Mouse (Mus musculus) hindbrain, embryonic 10.5 days (tissue): Measurements from ENCODE around the gene Slc12a8. TPM values are rescaled to one million over a fixed set of nuclear protein-coding genes. Genes with fewer than 3 reads are reported as not detected.

Experiments
- DNase-seq: peaks from one replicate; pipeline ENCODE4 v3.0.0-alpha.2; 2017; ENCODE audit warnings: low spot score
- H3K27ac ChIP-seq: fragments of 300-500 bp; sonication (generic); 2 replicates; pipeline ENCODE4 v1.5.1; 2016; ENCODE audit warnings: mild to moderate bottlenecking, moderate library complexity
- H3K27me3 ChIP-seq: fragments of 300-500 bp; sonication (generic); 2 replicates; pipeline ENCODE4 v1.6.1; 2016; ENCODE audit warnings: mild to moderate bottlenecking; ENCODE audit not compliant: poor library complexity, insufficient read depth, severe bottlenecking
- H3K36me3 ChIP-seq: fragments of 300-500 bp; sonication (generic); 2 replicates; pipeline ENCODE4 v1.6.1; 2016; ENCODE audit warnings: mild to moderate bottlenecking, moderate library complexity
- H3K4me1 ChIP-seq: fragments of 300-500 bp; sonication (generic); replicated peaks from 2 replicates; pipeline ENCODE4 v1.6.1; 2016; ENCODE audit warnings: mild to moderate bottlenecking
- H3K4me3 ChIP-seq: fragments of 300-500 bp; sonication (generic); 2 replicates; pipeline ENCODE4 v1.5.1; 2016; ENCODE audit warnings: mild to moderate bottlenecking, moderate library complexity
- H3K9me3 ChIP-seq: fragments of 300-500 bp; sonication (generic); 2 replicates; pipeline ENCODE4 v1.6.1; 2016; ENCODE audit warnings: mild to moderate bottlenecking, moderate library complexity
- WGBS: fragments of 180-500 bp; shearing (Covaris S2); methylation state at CpG from one replicate; pipeline ENCODE4 v1.1.7; 2016; 5-methylcytosine and 5-hydroxymethylcytosine counted together
- polyA plus RNA-seq: library from polyadenylated mRNA; unstranded; fragments of >200 nt; fragmentation: Nextera tagmentation; extraction: Ambion mirVana; gene quantifications from 2 replicates; pipeline ENCODE4 v1.2.1, GENCODE M21; 2016

Gene Slc12a8
- polyA plus RNA-seq, 1 experiment from 2014 or later: 0.81 TPM

- DNase-seq: no peak
- H3K4me3 ChIP-seq: no peak overlapping the region
- H3K27me3 ChIP-seq: 0 out of 2 replicates have a peak, but pooled peaks cover 5% of the 10 kb centered on the region
- no peaks in the 10 kb centered on the region for H3K36me3 ChIP-seq
- no peak overlapping the region for H3K27ac ChIP-seq
- no peaks in the 10 kb centered on the region for H3K9me3 ChIP-seq
- H3K4me1 ChIP-seq: peaks cover 47% of the 10 kb centered on the region
- WGBS: 89% methylated on average over 3 of the region's 3 CpGs
Measured at GRCm38 (mm10) chr16:33578462-33578861, 61.3 kb downstream of the Slc12a8 start.

DNA sequence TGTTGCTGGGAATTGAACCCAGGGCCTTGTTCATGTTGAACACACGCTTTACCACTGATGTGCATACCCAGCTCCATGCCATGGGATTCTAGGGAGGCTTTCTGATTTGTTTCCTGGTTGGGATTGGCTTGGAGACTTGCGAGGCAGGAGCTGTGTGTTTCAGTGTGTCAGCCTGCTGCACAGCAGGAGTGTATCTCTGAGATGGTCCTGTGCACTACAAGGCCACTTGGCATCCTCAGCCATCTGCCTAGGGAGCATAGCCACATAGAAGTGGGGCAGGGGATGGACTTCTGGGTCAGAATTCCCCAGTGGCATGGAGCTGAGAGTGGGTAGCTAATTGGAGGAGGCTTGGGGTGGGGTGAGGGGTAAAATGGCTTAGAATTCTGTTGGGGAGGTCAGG lies 63.2 kb downstream of the Slc12a8 start:
- peaks cover 66% of the 10 kb centered on the region for H3K4me1 ChIP-seq

GRCm38 (mm10) chr16:33580736-33581241 lies 63.7 kb downstream of the Slc12a8 start:
- Histone ChIP-seq H3K27me3 (0 out of 2 replicates have a peak, but pooled peaks cover 5% of the 10 kb centered on the region), H3K27ac (peak overlapping the region; percentile 86), H3K9me3 (no peaks in the 10 kb centered on the region), H3K4me3 (no peak overlapping the region), H3K36me3 (no peaks in the 10 kb centered on the region), H3K4me1 (peaks cover 70% of the 10 kb centered on the region)
- DNase-seq: no peak

More for the DNA sequence above, 63.2 kb downstream of the Slc12a8 start:
- peak overlapping the region; percentile 86 for H3K27ac ChIP-seq
- WGBS: 76% methylated on average over 2 of the region's 2 CpGs
- no peak for DNase-seq
- no peaks in the 10 kb centered on the region for H3K36me3 ChIP-seq
- no peaks in the 10 kb centered on the region for H3K9me3 ChIP-seq
- H3K27me3 ChIP-seq: 0 out of 2 replicates have a peak, but pooled peaks cover 5% of the 10 kb centered on the region
- H3K4me3 ChIP-seq: no peak overlapping the region

GRCm38 (mm10) chr16:33581661-33582099 lies 64.6 kb downstream of the Slc12a8 start:
- Histone ChIP-seq H3K4me1 (peaks cover 65% of the 10 kb centered on the region), H3K9me3 (no peaks in the 10 kb centered on the region), H3K36me3 (no peaks in the 10 kb centered on the region), H3K27ac (peak overlapping the region; percentile 76), H3K27me3 (0 out of 2 replicates have a peak, but pooled peaks cover under 1% of the 10 kb centered on the region), H3K4me3 (no peak overlapping the region)
- WGBS: 56% methylated on average over 4 of the region's 4 CpGs
- DNase-seq: no peak

- Histone ChIP-seq H3K4me3 (no peak overlapping the region), H3K27me3 (no peaks in the 10 kb centered on the region), H3K9me3 (no peaks in the 10 kb centered on the region), H3K36me3 (no peaks in the 10 kb centered on the region), H3K27ac (0 out of 2 replicates have a peak overlapping the region, but pooled peaks have one; percentile 18), H3K4me1 (peaks cover 64% of the 10 kb centered on the region)
- no peak for DNase-seq
- 96% methylated on average over 8 of the region's 8 CpGs for WGBS
Measured at GRCm38 (mm10) chr16:33582495-33582894, 65.4 kb downstream of the Slc12a8 start.

DNA sequence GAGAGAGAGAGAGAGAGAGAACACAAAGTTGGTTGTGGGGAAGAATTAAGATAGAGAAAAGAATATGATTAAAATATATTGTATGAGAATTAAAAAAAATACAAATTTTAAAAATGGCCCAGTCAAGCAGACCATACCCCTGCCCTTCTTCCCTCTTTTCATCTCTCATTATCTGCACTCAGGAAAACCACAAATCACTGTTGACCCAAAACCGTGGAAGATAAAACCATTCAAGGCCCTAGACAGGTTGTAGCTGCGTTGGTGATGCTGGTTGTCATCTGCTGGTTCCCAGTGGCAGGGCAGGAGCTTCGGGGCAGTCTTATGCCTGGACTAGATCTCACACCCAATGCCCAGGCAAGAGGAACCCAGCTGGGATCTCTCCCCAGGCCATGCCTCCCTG lies 66.2 kb downstream of the Slc12a8 start:
- no peaks in the 10 kb centered on the region for H3K27me3 ChIP-seq
- 63% methylated on average over 3 of the region's 3 CpGs for WGBS
- H3K9me3 ChIP-seq: no peaks in the 10 kb centered on the region
- peaks cover 61% of the 10 kb centered on the region for H3K4me1 ChIP-seq
- no peak overlapping the region for H3K4me3 ChIP-seq
- DNase-seq: no peak
- no peaks in the 10 kb centered on the region for H3K36me3 ChIP-seq
- peak overlapping the region; percentile 91 for H3K27ac ChIP-seq

GRCm38 (mm10) chr16:33583881-33584454 lies 66.8 kb downstream of the Slc12a8 start:
- Histone ChIP-seq H3K4me3 (peak overlapping the region; percentile 35), H3K36me3 (no peaks in the 10 kb centered on the region), H3K27me3 (no peaks in the 10 kb centered on the region), H3K4me1 (peaks cover 62% of the 10 kb centered on the region), H3K27ac (peak overlapping the region; percentile 91), H3K9me3 (no peaks in the 10 kb centered on the region)
- 24% methylated on average over 19 of the region's 19 CpGs for WGBS
- peak; percentile 60 for DNase-seq

- Histone ChIP-seq H3K27ac (peak overlapping the region; percentile 91), H3K36me3 (no peaks in the 10 kb centered on the region), H3K4me1 (peaks cover 68% of the 10 kb centered on the region), H3K27me3 (no peaks in the 10 kb centered on the region), H3K9me3 (no peaks in the 10 kb centered on the region), H3K4me3 (peak overlapping the region; percentile 35)
- peak; percentile 69 for DNase-seq
- WGBS: 20% methylated on average over 13 of the region's 13 CpGs
Measured at GRCm38 (mm10) chr16:33584455-33585082, 67.4 kb downstream of the Slc12a8 start.

DNA sequence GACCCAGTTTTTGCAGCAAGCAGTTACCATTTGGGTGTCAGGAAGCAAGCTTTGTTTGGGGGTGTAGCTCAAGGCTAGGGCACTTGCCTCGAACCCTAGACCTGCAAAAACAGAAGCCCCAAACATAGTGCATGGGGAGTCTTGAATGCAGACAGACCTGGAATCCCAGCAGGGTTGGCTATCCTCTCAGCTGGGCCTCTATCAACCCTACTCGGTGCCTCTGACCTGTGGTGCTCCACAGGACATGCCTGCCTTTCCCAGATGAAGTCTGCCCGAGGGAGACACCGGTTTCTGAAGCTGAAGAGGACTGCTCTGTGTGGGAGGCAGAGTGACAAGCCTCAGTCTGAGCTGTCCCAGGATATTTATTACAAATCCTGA lies 67.9 kb downstream of the Slc12a8 start:
- H3K27me3 ChIP-seq: no peaks in the 10 kb centered on the region
- DNase-seq: no peak
- peak overlapping the region; percentile 91 for H3K27ac ChIP-seq
- WGBS: 18% methylated on average over 4 of the region's 4 CpGs
- H3K36me3 ChIP-seq: no peaks in the 10 kb centered on the region
- no peak overlapping the region for H3K4me3 ChIP-seq
- H3K9me3 ChIP-seq: no peaks in the 10 kb centered on the region
- H3K4me1 ChIP-seq: peaks cover 71% of the 10 kb centered on the region

GRCm38 (mm10) chr16:33587283-33588127 lies 70.4 kb downstream of the Slc12a8 start:
- Histone ChIP-seq H3K36me3 (no peaks in the 10 kb centered on the region), H3K4me1 (peaks cover 62% of the 10 kb centered on the region), H3K4me3 (no peak overlapping the region), H3K27me3 (no peaks in the 10 kb centered on the region), H3K9me3 (no peaks in the 10 kb centered on the region), H3K27ac (peak overlapping the region; percentile 79)
- no peak for DNase-seq
- WGBS: 83% methylated on average over 16 of the region's 16 CpGs

- peak overlapping the region; percentile 82 for H3K27ac ChIP-seq
- H3K4me3 ChIP-seq: no peak overlapping the region
- H3K36me3 ChIP-seq: no peaks in the 10 kb centered on the region
- no peaks in the 10 kb centered on the region for H3K9me3 ChIP-seq
- H3K4me1 ChIP-seq: peaks cover 68% of the 10 kb centered on the region
- DNase-seq: no peak
- 80% methylated on average over 2 of the region's 2 CpGs for WGBS
- no peaks in the 10 kb centered on the region for H3K27me3 ChIP-seq
Measured at GRCm38 (mm10) chr16:33588845-33589244, 71.7 kb downstream of the Slc12a8 start.

DNA sequence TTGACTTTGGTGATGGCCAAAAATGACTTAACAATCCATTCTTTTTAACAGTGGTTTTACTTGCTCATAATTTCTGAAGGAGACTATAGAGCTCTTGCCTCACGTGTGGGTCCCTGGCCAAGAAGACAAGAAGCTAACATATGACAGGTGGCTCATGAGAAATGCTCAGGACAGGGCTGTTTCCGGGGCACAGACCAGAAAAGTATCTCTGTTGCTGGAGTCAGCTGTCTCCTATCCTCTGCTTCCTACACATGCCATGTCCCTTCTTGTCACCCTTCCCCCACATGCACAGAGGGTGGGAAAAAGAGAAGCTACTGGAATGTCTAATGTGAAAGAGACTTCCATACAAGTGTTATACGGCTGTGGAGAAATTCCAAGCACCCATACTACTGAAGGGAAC lies 73.3 kb downstream of the Slc12a8 start:
- 90% methylated on average over 3 of the region's 3 CpGs for WGBS

More for the DNA sequence above, 73.3 kb downstream of the Slc12a8 start:
- no peak for DNase-seq
- peaks cover 67% of the 10 kb centered on the region for H3K4me1 ChIP-seq
- no peaks in the 10 kb centered on the region for H3K36me3 ChIP-seq
- no peaks in the 10 kb centered on the region for H3K9me3 ChIP-seq
- no peaks in the 10 kb centered on the region for H3K27me3 ChIP-seq
- no peak overlapping the region for H3K4me3 ChIP-seq
- H3K27ac ChIP-seq: no peak overlapping the region
